ENCODE assay signal across 9 mouse cellular contexts in genomic region chr15:27784126-27784563, GRCm38 (mm10).
DNase-seq lines count a peak whose midpoint lies in the region; ATAC-seq and TF ChIP-seq lines count a peak whose summit lies in the region.
"Had no signal": no experiment of that assay in that cellular context is flagged by ENCODE, and none has a peak within 500 bp of the region (broad histone marks: within the 10 kb centered on the region; RNA-seq: fewer than 3 reads in every experiment).

No protein-coding gene starts in this region.

- intact Hi-C loops in gastrocnemius, adult 2 months (cut with DNase I), result no loop called here
- intact Hi-C loops in gastrocnemius, postnatal 14 days (cut with DNase I; ENCODE audit: low total_unique reads), result no loop called here
- intact Hi-C loops in heart, postnatal 36 days (cut with DNase I), result no loop called here

- peak overlapping the region; percentile 62 for H3K9ac ChIP-seq in embryonic facial prominence, embryonic 13.5 days

- peak overlapping the region; percentile 58 for H3K4me3 ChIP-seq in gastrocnemius, adult 2 months
- peak overlapping the region; percentile 59 for H3K4me3 ChIP-seq in embryonic facial prominence, embryonic 13.5 days

- peak overlapping the region; percentile 67 for H3K4me2 ChIP-seq in embryonic facial prominence, embryonic 13.5 days

- peak overlapping the region; percentile 81 for H3K27ac ChIP-seq in gastrocnemius, adult 2 months
- H3K27ac ChIP-seq in embryonic facial prominence, embryonic 13.5 days, result peak overlapping the region; percentile 98

- H3K9me3 ChIP-seq in embryonic facial prominence, embryonic 13.5 days, result no peaks in the 10 kb centered on the region

- DNase-seq in gastrocnemius, adult 2 months, result no peak
- no peak for DNase-seq in gastrocnemius, postnatal 14 days
- DNase-seq in heart, postnatal 36 days, result peak; percentile 60
- peak; percentile 73 to 81 for DNase-seq in kidney, postnatal 4 days
- DNase-seq in mesoderm, embryonic 11.5 days (ENCODE audit: low read depth, low spot score), result peak; percentile 75
- DNase-seq in adipocyte (ENCODE audit: low spot score), result no peak
- DNase-seq in ovary, adult 18-20 months (ENCODE audit: low spot score), result no peak

- H3K27me3 ChIP-seq in embryonic facial prominence, embryonic 13.5 days, result no peaks in the 10 kb centered on the region
- H3K27me3 ChIP-seq: CH12.LX had no signal

- H3K36me3 ChIP-seq in embryonic facial prominence, embryonic 13.5 days, result no peaks in the 10 kb centered on the region

- no peak for TF ChIP-seq CTCF in gastrocnemius, adult 2 months (IDR thresholded peaks at IDR 0.05)

- peaks cover 98% of the 10 kb centered on the region for H3K4me1 ChIP-seq in embryonic facial prominence, embryonic 13.5 days

- WGBS in embryonic facial prominence, embryonic 13.5 days, result 13% methylated on average over 10 of the region's 10 CpGs

- ATAC-seq in embryonic facial prominence, embryonic 13.5 days (ENCODE audit: insufficient number of reproducible peaks, insufficient read depth, low FRiP score, low TSS enrichment, low read depth), result no peak

Comparison
In these comparisons a context has a peak if more than half of its experiments do, and no peak if none do; other contexts are left out.
1. DNase-seq: peak in heart, postnatal 36 days (2 of 2), kidney, postnatal 4 days (2 of 2) and mesoderm, embryonic 11.5 days (single experiment); none in gastrocnemius, adult 2 months (single experiment), gastrocnemius, postnatal 14 days (single experiment), adipocyte (single experiment) and ovary, adult 18-20 months (single experiment).